Mouse (Mus musculus) limb, embryonic 14.5 days (tissue): ENCODE data around the gene Rest. TPM values are rescaled to one million over a fixed set of nuclear protein-coding genes. Genes with fewer than 3 reads are reported as not detected.

Experiments
- ATAC-seq: fragments of 200-750 bp; cut with Nextera tagmentation; 2 replicates; pipeline ENCODE4 v1.8.0; 2017; ENCODE audit warnings: low read depth, moderate number of reproducible peaks, moderate TSS enrichment; ENCODE audit not compliant: low FRiP score
- DNase-seq: peaks from one replicate; pipeline ENCODE4 v3.0.0-alpha.2; 2015; ENCODE audit warnings: low spot score
- H3K27ac ChIP-seq: fragments of 300-500 bp; sonication (generic); replicated peaks from 2 replicates; pipeline ENCODE4 v1.5.1; 2014; ENCODE audit warnings: low read depth, mild to moderate bottlenecking, low read length, moderate library complexity, mixed read lengths
- H3K27me3 ChIP-seq: fragments of 300-500 bp; sonication (generic); 2 replicates; pipeline ENCODE4 v1.6.1; 2014; ENCODE audit warnings: low read length, mixed read lengths; ENCODE audit not compliant: control insufficient read depth, insufficient read depth
- H3K36me3 ChIP-seq: fragments of 300-500 bp; sonication (generic); 2 replicates; pipeline ENCODE4 v1.6.1; 2014; ENCODE audit warnings: mild to moderate bottlenecking, low read length, moderate library complexity, mixed read lengths; ENCODE audit not compliant: control insufficient read depth, insufficient read depth
- H3K4me1 ChIP-seq: fragments of 300-500 bp; sonication (generic); 2 replicates; pipeline ENCODE4 v1.6.1; 2014; ENCODE audit warnings: antibody characterized with exemption, low read length, mixed read lengths; ENCODE audit not compliant: control insufficient read depth, insufficient read depth
- H3K4me2 ChIP-seq: fragments of 300-500 bp; sonication (generic); replicated peaks from 2 replicates; pipeline ENCODE4 v1.6.1; 2014; ENCODE audit warnings: low read depth, mild to moderate bottlenecking, low read length, moderate library complexity; ENCODE audit not compliant: severe bottlenecking
- H3K4me3 ChIP-seq: fragments of 300-500 bp; sonication (generic); replicated peaks from 2 replicates; pipeline ENCODE4 v1.5.1; 2014; ENCODE audit warnings: low read length
- H3K9ac ChIP-seq: fragments of 300-500 bp; sonication (generic); 2 replicates; pipeline ENCODE4 v1.6.1; 2014; ENCODE audit warnings: mild to moderate bottlenecking, low read depth, low read length, moderate library complexity; ENCODE audit not compliant: severe bottlenecking
- H3K9me3 ChIP-seq: fragments of 300-500 bp; sonication (generic); 2 replicates; pipeline ENCODE4 v1.6.1; 2016; ENCODE audit warnings: low read length; ENCODE audit not compliant: control insufficient read depth
- POLR2A ChIP-seq: fragments of 200-500 bp; IDR thresholded peaks from 2 replicates; pipeline ENCODE4 v1.8.0; 2012; ENCODE audit warnings: inconsistent platforms, mild to moderate bottlenecking, moderate library complexity, borderline replicate concordance; ENCODE audit not compliant: insufficient read depth, insufficient read length; ENCODE audit errors: extremely low read depth
- WGBS: fragments of 180-500 bp; shearing (Covaris S2); extraction: QIAGEN DNeasy Blood & Tissue Kit; methylation state at CpG from one replicate; pipeline ENCODE4 v1.1.7; 2014; 5-methylcytosine and 5-hydroxymethylcytosine counted together
- polyA plus RNA-seq, 2 experiments: library from polyadenylated mRNA; depleted of rRNA in 1 of 2; stranded (reverse) in 1 of 2; unstranded in 1 of 2; fragments of >200 nt; fragmentation: Nextera tagmentation in 1 of 2; extraction: Ambion mirVana in 1 of 2; gene quantifications; 2 replicates each; pipeline versions ENCODE4 v1.2.1 to v1.2.3; 2012 to 2014

The Rest gene
- polyA plus RNA-seq, 2 experiments, result 27.9 to 47.0 TPM

GRCm38 (mm10) chr5:77301296-77301903 lies 36.1 kb downstream of the Rest start:
- H3K36me3 ChIP-seq, result peaks cover 54% of the 10 kb centered on the region
- TF ChIP-seq POLR2A, result no peak
- ATAC-seq, result peak; percentile 77
- peak; percentile 26 for DNase-seq
- H3K27me3 ChIP-seq, result no peaks in the 10 kb centered on the region
- H3K4me2 ChIP-seq, result no peak overlapping the region
- H3K27ac ChIP-seq, result no peak overlapping the region
- H3K4me1 ChIP-seq, result no peaks in the 10 kb centered on the region
- WGBS, result 76% methylated on average over 6 of the region's 6 CpGs
- no peak overlapping the region for H3K9ac ChIP-seq
- H3K9me3 ChIP-seq, result no peaks in the 10 kb centered on the region
- no peak overlapping the region for H3K4me3 ChIP-seq

DNA sequence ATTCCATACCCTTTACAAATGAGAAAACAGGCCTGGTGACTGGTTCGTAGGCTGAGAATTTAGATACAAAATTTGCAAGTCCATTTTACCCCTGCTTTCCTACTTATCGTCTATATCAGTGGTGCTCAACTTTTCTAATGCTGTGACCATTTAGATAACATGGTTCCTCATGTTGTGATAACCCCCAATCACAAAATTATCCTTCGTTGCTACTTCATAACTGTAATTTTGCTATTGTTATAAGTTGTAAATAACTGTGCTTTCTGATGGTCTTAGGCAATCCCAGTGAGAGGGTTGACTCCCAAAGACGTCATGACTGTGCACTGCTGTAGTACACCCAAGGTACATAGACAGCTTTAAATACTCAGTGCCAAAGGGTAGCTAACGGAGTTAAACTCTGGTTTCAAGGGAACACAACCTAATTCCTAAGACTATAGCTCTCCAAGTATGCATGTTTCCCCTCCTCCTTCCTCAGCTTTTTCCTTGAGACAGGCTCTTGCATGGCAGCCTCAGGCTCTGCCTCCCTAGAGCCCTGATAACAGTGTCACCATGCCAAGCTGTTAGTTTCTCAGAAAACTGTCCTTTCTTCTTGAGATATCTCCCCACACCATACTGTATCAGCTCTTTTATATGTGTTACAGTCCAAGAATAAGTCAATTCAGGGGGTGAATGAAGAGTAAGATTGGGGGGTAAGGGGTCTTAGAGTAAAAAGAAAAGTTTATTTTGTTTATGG lies 42.7 kb downstream of the Rest start:
- Histone ChIP-seq H3K4me3 (peak overlapping the region; percentile 87), H3K27ac (no peak overlapping the region), H3K9me3 (no peaks in the 10 kb centered on the region), H3K36me3 (peaks cover 29% of the 10 kb centered on the region), H3K4me1 (peaks cover 23% of the 10 kb centered on the region), H3K4me2 (peak overlapping the region; percentile 99), H3K9ac (no peak overlapping the region), H3K27me3 (no peaks in the 10 kb centered on the region)
- no peak for ATAC-seq
- no peak for DNase-seq
- TF ChIP-seq POLR2A, result no peak
- WGBS, result 78% methylated on average over 5 of the region's 5 CpGs

DNA sequence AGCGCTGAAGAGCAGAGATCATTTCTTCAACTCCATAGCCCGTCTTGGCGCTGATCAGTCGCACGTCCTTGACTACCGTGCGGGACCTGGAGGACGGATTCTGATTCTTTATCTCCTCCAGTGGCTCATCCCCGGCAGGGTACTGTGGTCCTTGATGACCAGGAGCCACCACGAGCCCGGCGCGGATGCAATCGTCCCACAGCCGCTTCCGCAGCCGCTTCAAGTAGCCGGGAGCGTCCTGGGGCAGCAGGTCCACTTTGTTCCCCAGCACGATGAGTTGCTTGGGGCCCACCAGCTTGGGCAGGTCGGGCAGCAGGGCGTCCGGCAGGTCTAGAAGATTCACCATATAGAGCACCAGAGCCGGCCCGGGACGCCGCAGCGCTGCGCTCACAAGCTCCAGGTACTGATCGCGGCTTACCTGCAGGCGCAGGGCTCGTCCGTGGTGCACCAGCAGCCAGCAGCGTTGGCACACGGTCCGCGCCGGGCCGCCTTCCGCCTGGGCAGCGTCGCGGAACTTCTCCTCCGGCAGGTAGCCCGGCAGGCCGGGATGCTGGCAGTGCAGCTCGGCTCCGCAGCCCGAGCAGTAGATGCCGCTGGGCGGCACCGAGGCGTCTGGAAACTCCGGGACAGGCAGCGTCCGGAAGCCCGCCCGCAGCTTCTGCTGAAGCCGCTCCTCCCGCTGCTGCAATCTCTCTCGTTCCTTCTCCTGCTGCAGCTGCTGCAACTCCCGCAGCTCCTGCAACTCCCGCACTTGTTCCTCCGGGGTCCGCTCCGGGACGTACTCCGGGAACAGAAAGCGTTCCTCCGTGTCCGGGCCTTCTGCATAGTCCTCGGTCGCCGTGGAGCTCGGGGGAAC lies 44.0 kb downstream of the Rest start:
- H3K36me3 ChIP-seq, result peaks cover 34% of the 10 kb centered on the region
- H3K9me3 ChIP-seq, result no peaks in the 10 kb centered on the region
- no peak overlapping the region for H3K27ac ChIP-seq
- ATAC-seq, result no peak
- WGBS, result under 1% methylated on average over 62 of the region's 76 CpGs
- peak overlapping the region; percentile 84 for H3K9ac ChIP-seq
- DNase-seq, result peak; percentile 44
- TF ChIP-seq POLR2A, result no peak
- peak overlapping the region; percentile 87 for H3K4me3 ChIP-seq
- H3K27me3 ChIP-seq, result no peaks in the 10 kb centered on the region
- peak overlapping the region; percentile 99 for H3K4me2 ChIP-seq
- peaks cover 23% of the 10 kb centered on the region for H3K4me1 ChIP-seq

GRCm38 (mm10) chr5:77309924-77310772 lies 44.9 kb downstream of the Rest start, which contains the start of the genes Noa1 and Polr2b:
Gene Noa1, minus strand, starts transcription at chr5:77310084.
Gene Polr2b, plus strand, starts transcription at chr5:77310147.
- Histone ChIP-seq H3K4me1 (peaks cover 23% of the 10 kb centered on the region), H3K4me3 (peak within 1 kb of the TSS; percentile 87), H3K36me3 (peaks cover 36% of the 10 kb centered on the region), H3K9ac (peak within 1 kb of the TSS; percentile 84), H3K9me3 (no peaks in the 10 kb centered on the region), H3K27me3 (no peaks in the 10 kb centered on the region), H3K4me2 (peak within 1 kb of the TSS; percentile 99), H3K27ac (peak within 1 kb of the TSS; percentile 76)
- peak; percentile 61; the same call in 1 of the 2 replicates for TF ChIP-seq POLR2A
- ATAC-seq, result peak; percentile 96
- DNase-seq, result peak; percentile 98
- WGBS, result under 1% methylated on average over 84 of the region's 85 CpGs
